Mouse (Mus musculus): ENCODE results near the gene Stx6. TPM values are rescaled to one million over a fixed set of nuclear protein-coding genes. Genes with fewer than 3 reads are reported as not detected.

The Stx6 gene
- polyA plus RNA-seq, 1 experiment: 3.2 TPM

DNA sequence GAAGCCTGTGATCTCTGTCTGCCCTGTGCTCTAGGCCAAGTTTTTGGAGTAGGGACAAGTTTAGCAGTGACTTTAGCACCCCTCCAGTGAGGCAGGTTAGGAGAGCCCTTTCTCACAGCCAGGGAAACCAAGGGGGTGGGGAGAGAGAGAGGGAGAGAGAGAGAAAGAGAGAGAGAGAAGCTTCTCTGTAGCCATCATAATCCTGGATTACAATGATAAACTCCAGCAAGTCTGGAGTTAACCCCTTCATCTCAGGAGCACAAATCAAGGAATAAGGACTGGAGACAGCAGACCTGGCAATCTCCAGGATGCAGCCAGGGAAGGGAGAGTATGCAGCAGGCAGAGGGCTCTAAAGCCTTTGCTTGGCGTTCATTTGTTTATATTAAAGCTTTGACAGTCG is 77.1 kb downstream of the Stx6 start:
- TF ChIP-seq TAL1 (IDR thresholded peaks at IDR 0.05; ENCODE audit: low read length): no peak
- TF ChIP-seq GATA1 (IDR thresholded peaks at IDR 0.05; ENCODE audit: low read length): no peak
- Histone ChIP-seq H3K36me3 (ENCODE audit: control insufficient read depth) (no peaks in the 10 kb centered on the region), H3K9me3 (ENCODE audit: control insufficient read depth, low read length) (no peaks in the 10 kb centered on the region), H3K4me1 (ENCODE audit: control insufficient read depth) (peaks cover 3% of the 10 kb centered on the region; the same call in 1 of the 2 replicates), H3K4me3 (replicated peaks) (no peak overlapping the region), H3K27me3 (ENCODE audit: control insufficient read depth) (peaks cover 5% of the 10 kb centered on the region; the same call in 1 of the 2 replicates)

- H3K4me3 ChIP-seq (replicated peaks): no peak overlapping the region
- peaks cover 9% of the 10 kb centered on the region for H3K27me3 ChIP-seq (ENCODE audit: control insufficient read depth)
- H3K4me1 ChIP-seq (ENCODE audit: control insufficient read depth): peaks cover 3% of the 10 kb centered on the region; the same call in 1 of the 2 replicates
- no peaks in the 10 kb centered on the region for H3K36me3 ChIP-seq (ENCODE audit: control insufficient read depth)
- TF ChIP-seq GATA1 (IDR thresholded peaks at IDR 0.05; ENCODE audit: low read length) (no peak), TAL1 (IDR thresholded peaks at IDR 0.05; ENCODE audit: low read length) (no peak)
- no peaks in the 10 kb centered on the region for H3K9me3 ChIP-seq (ENCODE audit: control insufficient read depth, low read length)
Observed at GRCm38 (mm10) chr1:155236306-155237024, 78.0 kb downstream of the Stx6 start.

- TF ChIP-seq GATA1 (IDR thresholded peaks at IDR 0.05; ENCODE audit: low read length): no peak
- TF ChIP-seq TAL1 (IDR thresholded peaks at IDR 0.05; ENCODE audit: low read length): no peak
- H3K4me1 ChIP-seq (ENCODE audit: control insufficient read depth): peaks cover 3% of the 10 kb centered on the region; the same call in 1 of the 2 replicates
- H3K36me3 ChIP-seq (ENCODE audit: control insufficient read depth): no peaks in the 10 kb centered on the region
- no peaks in the 10 kb centered on the region for H3K9me3 ChIP-seq (ENCODE audit: control insufficient read depth, low read length)
- peaks cover 18% of the 10 kb centered on the region for H3K27me3 ChIP-seq (ENCODE audit: control insufficient read depth)
- no peak overlapping the region for H3K4me3 ChIP-seq (replicated peaks)
Observed at GRCm38 (mm10) chr1:155237390-155237789, 78.9 kb downstream of the Stx6 start.

DNA sequence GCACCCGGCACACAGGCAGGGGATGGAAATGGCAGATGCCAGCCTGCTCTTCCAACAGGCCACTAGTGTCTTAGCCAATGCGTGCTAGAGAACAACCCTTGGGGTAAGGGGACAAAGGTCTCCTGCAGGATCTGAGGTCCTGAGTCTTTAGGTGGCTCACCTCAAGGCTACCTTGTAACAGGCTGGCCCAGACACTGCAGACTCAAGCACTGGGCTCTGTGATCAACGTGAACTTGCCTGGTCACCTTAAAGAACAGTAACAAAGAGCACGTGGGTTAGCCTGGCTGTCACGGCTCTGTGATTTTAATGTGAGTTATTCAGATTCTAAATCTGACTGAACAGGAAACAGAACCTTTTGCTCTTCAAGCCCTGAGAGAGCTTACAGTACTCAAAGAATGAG is 79.6 kb downstream of the Stx6 start:
- H3K4me1 ChIP-seq (ENCODE audit: control insufficient read depth): peaks cover 3% of the 10 kb centered on the region; the same call in 1 of the 2 replicates
- H3K36me3 ChIP-seq (ENCODE audit: control insufficient read depth): no peaks in the 10 kb centered on the region
- H3K27me3 ChIP-seq (ENCODE audit: control insufficient read depth): peaks cover 25% of the 10 kb centered on the region
- no peak overlapping the region for H3K4me3 ChIP-seq (replicated peaks)
- no peak for TF ChIP-seq GATA1 (IDR thresholded peaks at IDR 0.05; ENCODE audit: low read length)
- TF ChIP-seq TAL1 (IDR thresholded peaks at IDR 0.05; ENCODE audit: low read length): no peak
- H3K9me3 ChIP-seq (ENCODE audit: control insufficient read depth, low read length): no peaks in the 10 kb centered on the region

GRCm38 (mm10) chr1:155239169-155239568 is 80.7 kb downstream of the Stx6 start:
- no peak for TF ChIP-seq TAL1 (IDR thresholded peaks at IDR 0.05; ENCODE audit: low read length)
- TF ChIP-seq GATA1 (IDR thresholded peaks at IDR 0.05; ENCODE audit: low read length): no peak
- Histone ChIP-seq H3K4me3 (replicated peaks) (no peak overlapping the region), H3K36me3 (ENCODE audit: control insufficient read depth) (no peaks in the 10 kb centered on the region), H3K4me1 (ENCODE audit: control insufficient read depth) (no peaks in the 10 kb centered on the region; the same call in none of the 2 replicates), H3K27me3 (ENCODE audit: control insufficient read depth) (peaks cover 35% of the 10 kb centered on the region), H3K9me3 (ENCODE audit: control insufficient read depth, low read length) (no peaks in the 10 kb centered on the region; the same call in 1 of the 2 replicates)

GRCm38 (mm10) chr1:155239962-155240717 is 81.6 kb downstream of the Stx6 start:
- H3K27me3 ChIP-seq (ENCODE audit: control insufficient read depth): peaks cover 45% of the 10 kb centered on the region
- H3K9me3 ChIP-seq (ENCODE audit: control insufficient read depth, low read length): no peaks in the 10 kb centered on the region; the same call in 1 of the 2 replicates
- TF ChIP-seq GATA1 (IDR thresholded peaks at IDR 0.05; ENCODE audit: low read length) (no peak), TAL1 (IDR thresholded peaks at IDR 0.05; ENCODE audit: low read length) (no peak)

GRCm38 (mm10) chr1:155241701-155242487 is 83.4 kb downstream of the Stx6 start:
- H3K4me3 ChIP-seq (replicated peaks): no peak overlapping the region
- TF ChIP-seq GATA1 (IDR thresholded peaks at IDR 0.05; ENCODE audit: low read length): no peak
- TF ChIP-seq TAL1 (IDR thresholded peaks at IDR 0.05; ENCODE audit: low read length): no peak
- peaks cover 63% of the 10 kb centered on the region for H3K27me3 ChIP-seq (ENCODE audit: control insufficient read depth)
- H3K4me1 ChIP-seq (ENCODE audit: control insufficient read depth): peaks cover 3% of the 10 kb centered on the region; the same call in 1 of the 2 replicates
- H3K9me3 ChIP-seq (ENCODE audit: control insufficient read depth, low read length): no peaks in the 10 kb centered on the region; the same call in 1 of the 2 replicates
- H3K36me3 ChIP-seq (ENCODE audit: control insufficient read depth): no peaks in the 10 kb centered on the region

More at GRCm38 (mm10) chr1:155239962-155240717, 81.6 kb downstream of the Stx6 start:
- Histone ChIP-seq H3K36me3 (ENCODE audit: control insufficient read depth) (no peaks in the 10 kb centered on the region), H3K4me1 (ENCODE audit: control insufficient read depth) (peaks cover 3% of the 10 kb centered on the region), H3K4me3 (replicated peaks) (no peak overlapping the region)

- H3K36me3 ChIP-seq (ENCODE audit: control insufficient read depth): no peaks in the 10 kb centered on the region
- H3K4me1 ChIP-seq (ENCODE audit: control insufficient read depth): peaks cover 3% of the 10 kb centered on the region; the same call in 1 of the 2 replicates
- H3K4me3 ChIP-seq (replicated peaks): no peak overlapping the region
- H3K9me3 ChIP-seq (ENCODE audit: control insufficient read depth, low read length): no peaks in the 10 kb centered on the region; the same call in 1 of the 2 replicates
- TF ChIP-seq TAL1 (IDR thresholded peaks at IDR 0.05; ENCODE audit: low read length): no peak
- no peak for TF ChIP-seq GATA1 (IDR thresholded peaks at IDR 0.05; ENCODE audit: low read length)
- peaks cover 68% of the 10 kb centered on the region for H3K27me3 ChIP-seq (ENCODE audit: control insufficient read depth)
Observed at GRCm38 (mm10) chr1:155242488-155242745, 83.9 kb downstream of the Stx6 start.
